Mouse (Mus musculus) embryonic facial prominence, embryonic 11.5 days (tissue): ENCODE measurements around the gene Fndc10. TPM values are rescaled to one million over a fixed set of nuclear protein-coding genes. Genes with fewer than 3 reads are reported as not detected.
"Not testable (repeated sequence)": the region's sequence is repeated elsewhere in the genome, so short reads cannot be mapped to it uniquely, and the experiment has no call there.

Source experiments
- ATAC-seq: fragments of 200-750 bp; cut with Nextera tagmentation; replicated peaks from 2 replicates; pipeline ENCODE4 v1.8.0; 2017; ENCODE audit warnings: low read depth; ENCODE audit not compliant: insufficient number of reproducible peaks, low FRiP score, low TSS enrichment
- DNase-seq: peaks from one replicate; pipeline ENCODE4 v3.0.0-alpha.2; 2015; ENCODE audit warnings: low spot score
- H3K27ac ChIP-seq: fragments of 300-500 bp; sonication (generic); replicated peaks from 2 replicates; pipeline ENCODE4 v1.5.1; 2014; ENCODE audit warnings: mild to moderate bottlenecking, low read depth, low read length, control low read depth
- H3K27me3 ChIP-seq: fragments of 300-500 bp; sonication (generic); 2 replicates; pipeline ENCODE4 v1.6.1; 2014; ENCODE audit warnings: mild to moderate bottlenecking, low read length, moderate library complexity, mixed read lengths; ENCODE audit not compliant: control insufficient read depth, insufficient read depth
- H3K36me3 ChIP-seq: fragments of 300-500 bp; sonication (generic); replicated peaks from 2 replicates; pipeline ENCODE4 v1.6.1; 2014; ENCODE audit warnings: low read depth, mild to moderate bottlenecking, low read length, moderate library complexity, mixed read lengths; ENCODE audit not compliant: control insufficient read depth, insufficient read depth
- H3K4me1 ChIP-seq: fragments of 300-500 bp; sonication (generic); 2 replicates; pipeline ENCODE4 v1.6.1; 2014; ENCODE audit warnings: low read length, mixed read lengths; ENCODE audit not compliant: control insufficient read depth, insufficient read depth
- H3K4me2 ChIP-seq: fragments of 300-500 bp; sonication (generic); 2 replicates; pipeline ENCODE4 v1.6.1; 2014; ENCODE audit warnings: low read depth, mild to moderate bottlenecking, control low read depth, low read length, moderate library complexity
- H3K4me3 ChIP-seq: fragments of 300-500 bp; sonication (generic); 2 replicates; pipeline ENCODE4 v1.5.1; 2014; ENCODE audit warnings: low read depth, low read length, control low read depth
- H3K9ac ChIP-seq: fragments of 300-500 bp; sonication (generic); replicated peaks from 2 replicates; pipeline ENCODE4 v1.6.1; 2014; ENCODE audit warnings: mild to moderate bottlenecking, control low read depth, low read length
- H3K9me3 ChIP-seq: fragments of 300-500 bp; sonication (generic); replicated peaks from 2 replicates; pipeline ENCODE4 v1.6.1; 2016; ENCODE audit warnings: mild to moderate bottlenecking, low read length, inconsistent platforms, mixed read lengths; ENCODE audit not compliant: control insufficient read depth
- WGBS: fragments of 180-500 bp; shearing (Covaris S2); extraction: QIAGEN DNeasy Blood & Tissue Kit; methylation state at CpG from one replicate; pipeline ENCODE4 v1.1.7; 2014; 5-methylcytosine and 5-hydroxymethylcytosine counted together
- polyA plus RNA-seq: library from polyadenylated mRNA; unstranded; fragments of >200 nt; fragmentation: Nextera tagmentation; extraction: Ambion mirVana; gene quantifications from 2 replicates; pipeline ENCODE4 v1.2.1, GENCODE M21; 2014

Gene Fndc10
- polyA plus RNA-seq, 1 experiment from 2014 or later = 2.1 TPM

DNA sequence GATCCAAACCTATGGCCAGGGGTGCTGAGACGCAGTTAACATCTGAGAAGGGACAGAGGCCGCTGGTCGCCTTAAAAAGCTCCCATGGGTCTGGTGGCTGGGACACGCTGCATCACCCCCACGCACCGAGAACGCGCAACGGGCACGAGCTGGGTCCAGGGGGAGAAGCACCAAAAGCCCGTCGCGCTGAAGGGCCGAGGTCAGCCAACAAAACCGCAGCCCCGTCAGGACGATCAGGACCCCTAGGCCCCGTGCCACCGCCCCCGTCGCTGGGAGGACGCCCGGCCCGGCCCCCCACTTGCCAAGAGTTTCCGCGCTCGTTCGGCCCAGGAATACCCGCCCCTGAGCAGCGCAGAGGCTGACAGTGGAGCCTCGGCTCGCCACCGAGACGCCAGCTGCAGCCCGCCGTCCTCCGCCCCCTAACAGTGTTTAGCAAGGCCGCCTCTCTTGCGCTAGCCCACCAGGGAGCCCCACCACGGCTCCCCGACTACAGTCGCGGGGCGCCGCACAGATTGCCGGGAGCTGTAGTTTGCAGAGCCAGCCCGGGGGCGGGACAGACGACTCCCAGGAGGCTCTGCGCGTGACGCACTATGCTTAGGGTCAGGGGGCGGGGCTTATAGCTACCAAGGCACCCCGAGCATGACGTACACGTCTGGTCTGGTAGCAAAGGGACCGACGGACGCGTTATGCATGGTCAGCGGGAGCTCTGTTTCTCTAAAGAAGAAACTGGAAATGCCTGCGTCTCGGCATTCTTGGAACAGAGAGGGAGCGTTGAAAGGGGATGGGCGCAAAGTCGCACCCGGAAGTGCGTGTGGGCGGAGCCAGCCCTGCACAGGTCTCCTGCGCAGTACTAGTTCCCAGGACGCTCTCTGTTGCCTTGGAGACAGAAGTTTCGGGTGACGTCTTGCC is 25.2 kb upstream of the Fndc10 start, which contains the start of gene Mib2:
TSS of gene Mib2 (minus strand) at position 510 of the 909 bp plus-strand sequence.
- ATAC-seq (peak; percentile 95), DNase-seq (peak; percentile 99)
- Histone ChIP-seq H3K4me3 (peak within 1 kb of the TSS; percentile 78), H3K9me3 (no peaks in the 10 kb centered on the region), H3K36me3 (no peaks in the 10 kb centered on the region), H3K27ac (peak within 1 kb of the TSS; percentile 59; the same call in 1 of the 2 replicates), H3K9ac (peak within 1 kb of the TSS; percentile 82), H3K27me3 (no peaks in the 10 kb centered on the region), H3K4me1 (no peaks in the 10 kb centered on the region), H3K4me2 (peak within 1 kb of the TSS; percentile 90)
- WGBS = under 1% methylated on average over 70 of the region's 73 CpGs

DNA sequence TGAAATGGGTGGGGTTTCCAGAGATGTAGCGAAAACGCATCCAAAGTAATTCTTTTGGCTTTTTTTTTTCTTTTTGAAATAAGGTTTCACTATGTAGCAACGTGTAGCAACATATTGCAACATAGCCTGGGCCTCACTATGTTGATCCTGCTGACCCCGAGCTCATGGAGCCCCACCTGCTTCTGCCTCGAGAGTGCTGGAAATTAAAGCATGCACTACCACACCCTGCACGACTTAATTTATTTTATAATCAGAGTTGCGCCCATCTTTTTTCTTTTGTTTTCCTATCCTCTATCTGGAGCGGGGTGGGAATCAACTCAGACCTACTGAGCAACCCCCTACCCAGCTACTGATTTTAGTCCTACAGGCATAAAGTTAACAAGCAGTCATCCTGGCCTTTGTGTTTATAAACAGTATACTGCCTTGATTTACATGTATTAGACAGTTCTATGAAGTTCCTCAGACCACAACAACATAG is 24.5 kb upstream of the Fndc10 start:
- peak overlapping the region; percentile 78 for H3K4me3 ChIP-seq
- no peaks in the 10 kb centered on the region for H3K9me3 ChIP-seq
- H3K4me1 ChIP-seq = no peaks in the 10 kb centered on the region
- WGBS = 3% methylated on average over 8 of the region's 8 CpGs
- H3K4me2 ChIP-seq = peak overlapping the region; percentile 90
- H3K9ac ChIP-seq = no peak overlapping the region
- ATAC-seq (peak; percentile 60), DNase-seq (no peak)
- H3K27ac ChIP-seq = no peak overlapping the region
- H3K36me3 ChIP-seq = no peaks in the 10 kb centered on the region
- no peaks in the 10 kb centered on the region for H3K27me3 ChIP-seq

- not testable (repeated sequence) for H3K9ac ChIP-seq, H3K4me3 ChIP-seq
These were observed 23.9 kb upstream of the Fndc10 start for GRCm38 (mm10) chr4:155670236-155670635.

GRCm38 (mm10) chr4:155672082-155672481 is 22.1 kb upstream of the Fndc10 start:
- no peaks in the 10 kb centered on the region for H3K27me3 ChIP-seq
- WGBS = 44% methylated on average over 2 of the region's 2 CpGs
- ATAC-seq (no peak), DNase-seq (no peak)
- no peak overlapping the region for H3K9ac ChIP-seq
- H3K4me2 ChIP-seq = no peak overlapping the region
- H3K4me3 ChIP-seq = no peak overlapping the region
- H3K36me3 ChIP-seq = no peaks in the 10 kb centered on the region
- H3K9me3 ChIP-seq = no peaks in the 10 kb centered on the region
- H3K4me1 ChIP-seq = no peaks in the 10 kb centered on the region
- H3K27ac ChIP-seq = no peak overlapping the region

More at GRCm38 (mm10) chr4:155670236-155670635, 23.9 kb upstream of the Fndc10 start:
- H3K4me2 ChIP-seq, DNase-seq, H3K4me1 ChIP-seq, H3K27ac ChIP-seq, ATAC-seq, H3K9me3 ChIP-seq, H3K36me3 ChIP-seq, H3K27me3 ChIP-seq: not testable (repeated sequence)
- 66% methylated on average over 4 of the region's 4 CpGs for WGBS

DNA sequence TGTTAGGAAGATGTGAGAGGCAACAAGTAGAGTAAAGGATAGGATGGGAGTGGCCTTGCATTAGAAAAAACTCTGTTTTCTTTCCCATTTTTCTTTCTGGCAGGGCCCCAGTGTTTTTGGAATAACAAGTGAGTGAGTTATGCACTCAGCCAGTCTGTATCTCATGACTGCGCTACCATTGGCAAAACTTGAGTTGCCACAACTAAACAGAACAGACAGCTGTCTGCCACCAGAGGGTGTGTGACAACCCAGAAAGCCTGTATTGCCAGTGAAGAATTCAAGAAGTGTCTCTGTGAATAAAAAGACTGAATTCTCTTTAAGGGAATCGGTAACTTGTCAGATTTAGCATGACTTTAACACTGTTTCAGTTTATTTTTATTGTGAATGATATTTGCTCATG is 18.2 kb upstream of the Fndc10 start:
- Histone ChIP-seq H3K36me3 (no peaks in the 10 kb centered on the region), H3K9ac (no peak overlapping the region), H3K27ac (no peak overlapping the region), H3K4me3 (no peak overlapping the region), H3K27me3 (no peaks in the 10 kb centered on the region), H3K9me3 (no peaks in the 10 kb centered on the region), H3K4me1 (no peaks in the 10 kb centered on the region), H3K4me2 (no peak overlapping the region)
- 91% methylated on average over 2 of the region's 2 CpGs for WGBS
- DNase-seq (no peak), ATAC-seq (no peak)

DNA sequence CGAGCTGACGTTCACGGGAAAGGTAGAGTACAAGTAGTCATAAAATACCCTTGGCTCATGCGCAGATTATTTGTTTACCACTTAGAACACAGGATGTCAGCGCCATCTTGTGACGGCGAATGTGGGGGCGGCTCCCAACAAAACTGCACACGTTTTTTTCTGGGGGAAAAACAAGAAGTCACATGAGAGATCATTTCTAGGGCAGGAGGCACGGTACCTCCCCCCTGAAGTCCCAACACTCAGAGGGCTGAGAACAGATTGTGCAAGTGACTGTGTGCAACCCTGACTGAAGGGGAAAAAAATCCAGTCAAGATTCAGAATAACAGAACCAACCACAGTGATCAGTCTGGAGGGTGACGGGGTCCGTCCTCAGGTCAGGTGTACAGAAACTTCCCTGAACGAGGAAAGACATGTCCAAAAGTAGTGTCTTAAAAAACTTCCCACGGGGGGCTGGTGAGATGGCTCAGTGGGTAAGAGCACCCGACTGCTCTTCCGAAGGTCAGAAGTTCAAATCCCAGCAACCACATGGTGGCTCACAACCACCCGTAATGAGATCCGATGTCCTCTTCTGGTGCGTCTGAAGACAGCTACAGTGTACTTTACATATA is 10.4 kb upstream of the Fndc10 start:
- H3K27ac ChIP-seq, H3K9ac ChIP-seq, H3K4me2 ChIP-seq, H3K4me1 ChIP-seq, H3K27me3 ChIP-seq, H3K36me3 ChIP-seq, ATAC-seq, DNase-seq, H3K9me3 ChIP-seq, H3K4me3 ChIP-seq: not testable (repeated sequence)
- 91% methylated on average over 15 of the region's 19 CpGs for WGBS

DNA sequence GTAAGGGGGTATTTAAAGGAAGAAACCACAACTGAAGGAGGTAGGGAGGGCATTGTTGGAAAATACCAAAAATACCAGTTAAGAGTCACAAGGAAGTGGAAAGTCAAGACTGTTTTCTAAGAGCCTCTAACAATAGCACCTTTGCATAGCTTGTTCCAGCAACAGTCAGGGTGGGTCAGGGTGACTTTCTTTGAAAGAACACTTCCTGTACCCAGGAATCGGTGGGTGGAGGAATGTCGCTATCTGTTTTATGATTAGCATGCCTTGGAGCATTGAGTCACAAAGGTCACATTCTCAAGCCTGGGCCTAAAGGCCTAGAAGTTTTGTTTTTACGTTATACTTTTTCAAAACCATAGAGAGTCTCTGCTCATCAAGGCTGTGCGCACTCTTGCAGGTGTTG is 6.4 kb upstream of the Fndc10 start:
- H3K4me3 ChIP-seq, DNase-seq, H3K9me3 ChIP-seq, H3K36me3 ChIP-seq, H3K9ac ChIP-seq, ATAC-seq, H3K4me1 ChIP-seq, H3K27ac ChIP-seq, H3K4me2 ChIP-seq, H3K27me3 ChIP-seq: not testable (repeated sequence)
- WGBS = 89% methylated on average over 4 of the region's 4 CpGs
